Mouse (Mus musculus): ENCODE measurements around the gene Vmn1r3. TPM values are rescaled to one million over a fixed set of nuclear protein-coding genes. Genes with fewer than 3 reads are reported as not detected.
"Not testable (repeated sequence)": the region's sequence is repeated elsewhere in the genome, so short reads cannot be mapped to it uniquely, and the experiment has no call there.

Gene Vmn1r3
- total RNA-seq (2014; rRNA removed) (not detected in 2 replicates), polyA plus RNA-seq (2015; fragmentation: Nextera tagmentation; extraction: Ambion mirVana) (not detected in 2 replicates)

DNA sequence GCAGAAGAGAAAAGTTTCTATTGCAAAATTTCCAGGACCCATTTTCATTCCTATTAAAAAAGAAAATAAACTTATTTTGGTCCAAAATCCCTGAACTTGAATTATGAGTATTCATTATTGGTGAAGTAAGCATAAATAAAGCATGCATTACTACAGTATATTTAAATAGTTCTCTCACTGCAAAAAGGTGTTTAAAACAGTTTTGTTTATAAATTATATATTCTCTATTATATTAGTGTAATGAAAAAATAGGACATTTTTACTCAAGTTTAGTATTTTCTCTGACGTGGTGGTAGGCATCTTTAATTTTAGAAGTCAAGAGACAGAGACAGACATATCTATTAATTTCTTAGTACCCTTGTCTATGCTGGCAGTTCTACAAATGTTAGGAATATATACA, at the start of gene Vmn1r3:
Gene Vmn1r3 (minus strand): TSS at position 101 of the 400 bp plus-strand sequence.
- H3K27ac ChIP-seq (ENCODE audit: low read depth, low read length); H3K4me3 ChIP-seq (ENCODE audit: low read depth, low read length); DNase-seq (ENCODE audit: low spot score); H3K36me3 ChIP-seq (ENCODE audit: insufficient read depth, low read length); H3K9ac ChIP-seq (replicated peaks; ENCODE audit: low read length, poor library complexity, severe bottlenecking); H3K4me1 ChIP-seq (ENCODE audit: insufficient read depth, low read length); H3K4me2 ChIP-seq (ENCODE audit: low read depth, low read length, poor library complexity, severe bottlenecking); H3K27me3 ChIP-seq (ENCODE audit: insufficient read depth, low read length); H3K9me3 ChIP-seq (ENCODE audit: low read length); ATAC-seq (ENCODE audit: low FRiP score): not testable (repeated sequence)
- WGBS: 90% methylated on average over 1 of the region's 1 CpGs

DNA sequence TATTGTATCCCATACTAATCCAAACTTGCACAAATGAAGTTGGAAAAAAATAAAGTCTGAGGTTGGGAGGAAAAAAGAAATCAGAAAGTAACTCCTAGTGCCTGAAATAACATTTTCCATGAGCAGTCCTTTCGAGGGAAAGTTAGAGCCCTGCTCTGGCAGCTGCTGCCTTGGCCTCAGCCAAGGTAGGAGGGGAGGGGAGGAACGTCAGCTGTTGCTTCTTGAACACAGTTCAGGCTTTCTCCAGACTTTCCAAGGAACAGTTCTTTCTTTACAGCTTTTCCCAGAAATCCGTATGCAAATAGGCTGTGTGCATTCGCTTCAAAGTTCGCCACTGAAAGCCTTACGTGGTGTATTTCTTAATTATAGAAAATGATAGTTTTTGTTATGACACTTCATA, 46.9 kb upstream of the Vmn1r3 start:
- no peak for ATAC-seq (ENCODE audit: low FRiP score)
- Histone ChIP-seq H3K27ac (ENCODE audit: low read depth, low read length) (no peak overlapping the region), H3K9me3 (ENCODE audit: low read length) (peaks cover 35% of the 10 kb centered on the region), H3K9ac (replicated peaks; ENCODE audit: low read length, poor library complexity, severe bottlenecking) (no peak overlapping the region), H3K27me3 (ENCODE audit: insufficient read depth, low read length) (no peaks in the 10 kb centered on the region), H3K4me3 (ENCODE audit: low read depth, low read length) (no peak overlapping the region), H3K36me3 (ENCODE audit: insufficient read depth, low read length) (no peaks in the 10 kb centered on the region), H3K4me1 (ENCODE audit: insufficient read depth, low read length) (no peaks in the 10 kb centered on the region), H3K4me2 (ENCODE audit: low read depth, low read length, poor library complexity, severe bottlenecking) (no peak overlapping the region)
- peak; percentile 44 for DNase-seq (ENCODE audit: low spot score)
- 66% methylated on average over 6 of the region's 6 CpGs for WGBS
- no peak for TF ChIP-seq CTCF (IDR thresholded peaks at IDR 0.05)

- TF ChIP-seq CTCF (IDR thresholded peaks at IDR 0.05): no peak
- no peak overlapping the region for H3K9ac ChIP-seq (replicated peaks; ENCODE audit: low read length, poor library complexity, severe bottlenecking)
- H3K36me3 ChIP-seq (ENCODE audit: insufficient read depth, low read length): no peaks in the 10 kb centered on the region
- H3K9me3 ChIP-seq (ENCODE audit: low read length): peaks cover 40% of the 10 kb centered on the region
- 9% methylated on average over 31 of the region's 48 CpGs for WGBS
- peak overlapping the region; percentile 31; the same call in 1 of the 2 replicates for H3K4me3 ChIP-seq (ENCODE audit: low read depth, low read length)
- H3K4me2 ChIP-seq (ENCODE audit: low read depth, low read length, poor library complexity, severe bottlenecking): peak overlapping the region; percentile 56
- ATAC-seq (ENCODE audit: low FRiP score) (no peak), DNase-seq (ENCODE audit: low spot score) (no peak)
- H3K4me1 ChIP-seq (ENCODE audit: insufficient read depth, low read length): no peaks in the 10 kb centered on the region
- no peak overlapping the region for H3K27ac ChIP-seq (ENCODE audit: low read depth, low read length)
- H3K27me3 ChIP-seq (ENCODE audit: insufficient read depth, low read length): no peaks in the 10 kb centered on the region
Measured at GRCm38 (mm10) chr4:3230908-3231684, 45.9 kb upstream of the Vmn1r3 start.

DNA sequence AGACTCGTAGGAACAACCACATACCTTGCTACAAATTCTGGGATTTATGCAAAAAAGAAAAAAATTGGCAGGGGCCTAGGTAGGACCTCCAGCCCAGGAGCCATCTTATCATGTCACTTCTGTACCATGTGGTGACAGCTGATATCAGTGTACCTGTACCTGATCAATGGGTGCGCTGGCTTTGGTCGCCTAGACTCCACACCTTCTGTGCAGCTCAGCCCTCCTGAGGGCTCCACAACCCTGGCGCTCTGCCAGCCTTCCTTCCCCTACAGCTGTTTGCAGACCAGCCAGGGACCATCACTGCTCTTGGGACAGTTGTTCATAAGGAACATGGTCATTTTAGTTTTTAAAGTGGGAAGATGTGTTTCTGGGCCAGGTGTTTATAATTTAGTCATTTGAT, 44.4 kb upstream of the Vmn1r3 start:
- Histone ChIP-seq H3K4me2 (ENCODE audit: low read depth, low read length, poor library complexity, severe bottlenecking) (no peak overlapping the region), H3K4me3 (ENCODE audit: low read depth, low read length) (no peak overlapping the region), H3K27me3 (ENCODE audit: insufficient read depth, low read length) (no peaks in the 10 kb centered on the region), H3K27ac (ENCODE audit: low read depth, low read length) (no peak overlapping the region), H3K4me1 (ENCODE audit: insufficient read depth, low read length) (no peaks in the 10 kb centered on the region), H3K9ac (replicated peaks; ENCODE audit: low read length, poor library complexity, severe bottlenecking) (no peak overlapping the region), H3K36me3 (ENCODE audit: insufficient read depth, low read length) (no peaks in the 10 kb centered on the region), H3K9me3 (ENCODE audit: low read length) (peaks cover 52% of the 10 kb centered on the region)
- DNase-seq (ENCODE audit: low spot score) (no peak), ATAC-seq (ENCODE audit: low FRiP score) (no peak)
- TF ChIP-seq CTCF (IDR thresholded peaks at IDR 0.05): no peak
- WGBS: 75% methylated on average over 4 of the region's 4 CpGs

GRCm38 (mm10) chr4:3228476-3228875, 43.3 kb upstream of the Vmn1r3 start:
- H3K36me3 ChIP-seq (ENCODE audit: insufficient read depth, low read length): no peaks in the 10 kb centered on the region
- DNase-seq (ENCODE audit: low spot score) (no peak), ATAC-seq (ENCODE audit: low FRiP score) (no peak; the same call in 1 of the 2 replicates)
- no peak overlapping the region for H3K9ac ChIP-seq (replicated peaks; ENCODE audit: low read length, poor library complexity, severe bottlenecking)
- H3K4me2 ChIP-seq (ENCODE audit: low read depth, low read length, poor library complexity, severe bottlenecking): no peak overlapping the region
- H3K27me3 ChIP-seq (ENCODE audit: insufficient read depth, low read length): no peaks in the 10 kb centered on the region
- H3K4me1 ChIP-seq (ENCODE audit: insufficient read depth, low read length): no peaks in the 10 kb centered on the region
- no peak overlapping the region for H3K4me3 ChIP-seq (ENCODE audit: low read depth, low read length)
- H3K9me3 ChIP-seq (ENCODE audit: low read length): peaks cover 53% of the 10 kb centered on the region
- no peak overlapping the region for H3K27ac ChIP-seq (ENCODE audit: low read depth, low read length)
- 68% methylated on average over 4 of the region's 4 CpGs for WGBS
- TF ChIP-seq CTCF (IDR thresholded peaks at IDR 0.05): no peak

GRCm38 (mm10) chr4:3227751-3228150, 42.6 kb upstream of the Vmn1r3 start:
- ATAC-seq (ENCODE audit: low FRiP score): no peak
- WGBS: 62% methylated on average over 5 of the region's 5 CpGs
- Histone ChIP-seq H3K9me3 (ENCODE audit: low read length) (peaks cover 53% of the 10 kb centered on the region), H3K27me3 (ENCODE audit: insufficient read depth, low read length) (no peaks in the 10 kb centered on the region), H3K4me1 (ENCODE audit: insufficient read depth, low read length) (no peaks in the 10 kb centered on the region), H3K4me3 (ENCODE audit: low read depth, low read length) (no peak overlapping the region), H3K36me3 (ENCODE audit: insufficient read depth, low read length) (no peaks in the 10 kb centered on the region), H3K4me2 (ENCODE audit: low read depth, low read length, poor library complexity, severe bottlenecking) (no peak overlapping the region), H3K9ac (replicated peaks; ENCODE audit: low read length, poor library complexity, severe bottlenecking) (no peak overlapping the region), H3K27ac (ENCODE audit: low read depth, low read length) (no peak overlapping the region)
- DNase-seq (ENCODE audit: low spot score): no peak
- TF ChIP-seq CTCF (IDR thresholded peaks at IDR 0.05): no peak

Data from midbrain, postnatal 0 days (tissue).